Mouse (Mus musculus) thymus, postnatal 0 days (tissue): ENCODE results near the gene Gm11060. TPM values are rescaled to one million over a fixed set of nuclear protein-coding genes. Genes with fewer than 3 reads are reported as not detected.

Experiments used
- DNase-seq: peaks from one replicate; pipeline ENCODE4 v3.0.0-alpha.2; 2015; ENCODE audit warnings: low spot score
- polyA plus RNA-seq: library from polyadenylated mRNA; unstranded; fragments of >200 nt; fragmentation: Nextera tagmentation; extraction: Ambion mirVana; gene quantifications from 2 replicates; pipeline ENCODE4 v1.2.1, GENCODE M21; 2015

Gm11060 gene
- not detected in 2 replicates for polyA plus RNA-seq

- DNase-seq: no peak
Measured at GRCm38 (mm10) chr2:105091718-105092117, at the start of gene Gm11060. TSS of gene Gm11060 (plus strand) at chr2:105092018.

- no peak for DNase-seq
Measured at GRCm38 (mm10) chr2:105043152-105043551, 48.7 kb upstream of the Gm11060 start.

- no peak for DNase-seq
Measured at GRCm38 (mm10) chr2:105048301-105048700, 43.5 kb upstream of the Gm11060 start.

GRCm38 (mm10) chr2:105055529-105055928 lies 36.3 kb upstream of the Gm11060 start:
- DNase-seq: no peak

- no peak for DNase-seq
Measured at GRCm38 (mm10) chr2:105058577-105059116, 33.2 kb upstream of the Gm11060 start.

- no peak for DNase-seq
Measured at GRCm38 (mm10) chr2:105062741-105063372, 29.0 kb upstream of the Gm11060 start.

GRCm38 (mm10) chr2:105072496-105072895 lies 19.3 kb upstream of the Gm11060 start:
- no peak for DNase-seq

GRCm38 (mm10) chr2:105074196-105074595 lies 17.6 kb upstream of the Gm11060 start:
- no peak for DNase-seq

- no peak for DNase-seq
Measured at GRCm38 (mm10) chr2:105075809-105076208, 16.0 kb upstream of the Gm11060 start.

- no peak for DNase-seq
Measured at GRCm38 (mm10) chr2:105077151-105077550, 14.7 kb upstream of the Gm11060 start.

GRCm38 (mm10) chr2:105082256-105082790 lies 9.5 kb upstream of the Gm11060 start:
- no peak for DNase-seq

- DNase-seq: no peak
Measured at GRCm38 (mm10) chr2:105084035-105084434, 7.8 kb upstream of the Gm11060 start.

GRCm38 (mm10) chr2:105086081-105086480 lies 5.7 kb upstream of the Gm11060 start:
- no peak for DNase-seq

- no peak for DNase-seq
Measured at GRCm38 (mm10) chr2:105088005-105088404, 3.8 kb upstream of the Gm11060 start.

GRCm38 (mm10) chr2:105089083-105089482 lies 2.7 kb upstream of the Gm11060 start:
- no peak for DNase-seq

- DNase-seq: no peak
Measured at GRCm38 (mm10) chr2:105089581-105090508, 2.0 kb upstream of the Gm11060 start.

- no peak for DNase-seq
Measured at GRCm38 (mm10) chr2:105090991-105091390, 827 bp upstream of the Gm11060 start.

GRCm38 (mm10) chr2:105097294-105097953 lies 5.6 kb downstream of the Gm11060 start:
- DNase-seq: no peak

- no peak for DNase-seq
Measured at GRCm38 (mm10) chr2:105099410-105099809, 7.6 kb downstream of the Gm11060 start.

- no peak for DNase-seq
Measured at GRCm38 (mm10) chr2:105100541-105100940, 8.7 kb downstream of the Gm11060 start.

GRCm38 (mm10) chr2:105108703-105109158 lies 16.9 kb downstream of the Gm11060 start:
- no peak for DNase-seq
